Mouse (Mus musculus) ovary, postnatal 36 days (tissue): ENCODE measurements around the gene Rpl10a.

Experiments
- DNase-seq: peaks from one replicate; pipeline ENCODE4 v3.0.0; 2022; ENCODE audit warnings: low spot score, mixed read lengths

The Rpl10a gene

GRCm38 (mm10) chr17:28328366-28328928 lies at the start of gene Rpl10a:
Gene Rpl10a (plus strand): TSS chr17:28328471.
- DNase-seq, result peak; percentile 98

GRCm38 (mm10) chr17:28279236-28279635 lies 49.0 kb upstream of the Rpl10a start:
- no peak for DNase-seq

GRCm38 (mm10) chr17:28279780-28280422 lies 48.4 kb upstream of the Rpl10a start:
- DNase-seq, result peak; percentile 45

DNA sequence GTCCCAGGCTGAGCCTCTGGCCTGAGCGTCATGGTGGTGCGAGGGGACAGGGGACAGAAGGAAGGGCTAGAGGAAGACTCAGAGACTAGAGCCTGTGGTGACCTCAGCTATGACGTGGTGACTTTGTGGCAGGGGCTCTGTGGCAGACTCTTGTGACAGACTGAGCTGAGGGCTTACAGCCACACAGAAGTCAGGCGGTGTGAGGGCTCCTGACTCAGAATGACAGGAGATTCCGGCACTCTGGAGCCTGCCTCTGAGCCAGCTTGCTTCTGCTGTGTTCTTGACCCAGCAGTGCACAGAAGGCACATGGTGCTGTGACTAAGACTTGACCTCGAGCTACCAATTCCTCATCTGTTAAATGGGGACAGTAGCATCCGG lies 47.9 kb upstream of the Rpl10a start:
- DNase-seq, result no peak

DNA sequence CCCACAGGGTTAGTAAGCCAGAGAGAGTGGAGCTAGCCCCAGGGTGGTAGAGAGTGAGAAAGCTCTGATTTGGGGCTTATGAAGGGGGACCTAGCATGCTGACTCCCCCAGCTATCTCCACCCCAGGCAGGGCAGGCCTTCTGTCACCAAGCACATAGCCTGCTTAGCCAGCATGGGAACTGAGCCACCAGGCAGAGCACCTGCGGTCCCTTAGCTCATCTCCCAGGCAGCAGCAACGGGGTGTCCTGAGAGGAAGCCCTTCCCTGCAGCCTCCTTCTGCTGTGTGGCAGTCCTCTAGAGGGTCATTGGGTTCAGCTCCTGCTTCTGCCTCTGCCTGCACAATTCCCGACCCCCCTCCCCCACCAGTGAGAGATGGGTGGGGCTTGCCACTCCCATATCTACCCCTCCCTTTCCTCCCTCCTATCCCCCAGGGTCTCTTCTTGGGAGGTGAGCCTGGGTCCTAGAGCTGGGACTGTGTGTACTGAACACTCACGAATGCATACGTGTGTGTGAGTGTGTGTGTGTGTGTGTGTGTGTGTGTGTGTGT lies 47.4 kb upstream of the Rpl10a start:
- DNase-seq, result no peak

- no peak for DNase-seq
Measured at GRCm38 (mm10) chr17:28281866-28282441, 46.3 kb upstream of the Rpl10a start.

GRCm38 (mm10) chr17:28283199-28283598 lies 45.1 kb upstream of the Rpl10a start:
- no peak for DNase-seq

DNA sequence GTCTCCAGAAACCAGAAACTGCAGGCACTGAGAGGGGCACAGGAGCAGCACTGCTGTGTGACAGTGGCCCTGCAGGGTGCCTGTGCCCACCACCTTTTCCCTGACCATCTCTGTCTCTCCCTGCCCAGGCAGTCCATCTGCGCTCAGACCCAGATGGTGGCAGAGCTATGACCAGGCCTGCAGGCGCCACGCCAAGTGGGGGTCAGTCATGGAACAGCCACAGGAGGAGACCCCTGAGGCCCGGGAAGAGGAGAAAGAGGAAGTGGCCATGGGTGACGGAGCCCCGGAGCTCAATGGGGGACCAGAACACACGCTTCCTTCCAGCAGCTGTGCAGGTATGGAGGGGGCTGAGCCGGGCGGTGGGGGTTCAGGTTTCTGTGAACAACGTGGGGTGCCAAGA lies 42.1 kb upstream of the Rpl10a start:
- no peak for DNase-seq

- no peak for DNase-seq
Measured at GRCm38 (mm10) chr17:28286964-28287363, 41.3 kb upstream of the Rpl10a start.

DNA sequence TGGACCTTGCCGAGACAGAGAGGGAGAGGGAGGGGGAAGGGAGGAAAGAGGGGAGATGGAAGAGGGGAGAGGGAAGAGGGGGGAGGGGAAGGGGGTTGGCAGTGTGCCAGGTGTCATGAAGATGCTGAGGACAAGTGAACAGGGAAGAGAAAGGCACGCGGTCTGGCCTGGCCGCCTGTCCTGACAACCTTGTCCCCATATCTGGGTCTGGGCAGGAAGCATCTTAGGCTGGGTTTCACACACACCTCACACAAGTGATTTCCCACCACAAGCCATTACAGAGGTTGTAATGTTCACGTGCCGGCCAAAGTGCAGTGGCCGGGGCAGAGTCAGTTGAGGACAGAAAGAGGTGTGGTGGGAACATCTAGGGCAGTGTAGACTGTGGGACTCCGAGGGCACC lies 40.7 kb upstream of the Rpl10a start:
- DNase-seq, result no peak

DNA sequence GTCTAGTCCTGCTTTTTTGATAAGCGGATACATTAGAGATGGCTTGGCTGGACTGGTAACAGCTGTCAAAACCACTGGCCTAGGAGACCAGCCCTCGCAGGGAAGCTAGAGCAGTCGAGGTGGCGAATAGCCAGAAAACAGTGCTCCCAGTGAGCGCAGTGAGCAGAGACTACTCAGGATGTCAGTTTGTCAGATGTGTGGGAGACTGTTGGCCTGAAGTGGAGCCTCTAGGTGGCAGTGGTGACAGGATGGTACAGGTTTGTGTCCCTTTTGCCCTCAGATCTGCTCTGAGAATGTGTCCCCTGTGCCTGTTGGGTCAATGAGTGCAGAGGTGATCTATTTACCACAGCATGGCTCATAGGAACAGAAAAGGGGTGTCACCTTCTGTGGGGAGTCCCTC lies 40.3 kb upstream of the Rpl10a start:
- DNase-seq, result no peak

DNA sequence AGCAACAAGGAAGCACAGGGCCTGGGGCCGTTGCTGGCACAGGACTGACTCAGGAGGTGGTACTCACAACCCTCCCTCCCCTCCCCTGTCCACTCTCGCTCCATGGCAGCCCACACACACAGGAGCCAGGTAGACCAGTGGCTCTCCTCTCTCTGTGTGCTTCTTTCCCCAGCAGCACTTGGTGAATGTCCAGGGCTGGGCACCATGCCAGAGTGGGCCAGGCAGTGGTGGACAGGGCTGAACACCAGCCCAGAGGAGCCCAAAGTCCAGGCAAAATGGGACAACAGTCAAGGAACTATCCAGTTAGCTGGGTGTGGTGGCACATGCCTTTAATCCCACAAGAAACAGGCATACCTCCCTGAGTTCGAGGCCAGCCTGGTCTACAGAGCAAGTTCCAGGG lies 38.0 kb upstream of the Rpl10a start:
- peak; percentile 73 for DNase-seq

- no peak for DNase-seq
Measured at GRCm38 (mm10) chr17:28290671-28291070, 37.6 kb upstream of the Rpl10a start.

DNA sequence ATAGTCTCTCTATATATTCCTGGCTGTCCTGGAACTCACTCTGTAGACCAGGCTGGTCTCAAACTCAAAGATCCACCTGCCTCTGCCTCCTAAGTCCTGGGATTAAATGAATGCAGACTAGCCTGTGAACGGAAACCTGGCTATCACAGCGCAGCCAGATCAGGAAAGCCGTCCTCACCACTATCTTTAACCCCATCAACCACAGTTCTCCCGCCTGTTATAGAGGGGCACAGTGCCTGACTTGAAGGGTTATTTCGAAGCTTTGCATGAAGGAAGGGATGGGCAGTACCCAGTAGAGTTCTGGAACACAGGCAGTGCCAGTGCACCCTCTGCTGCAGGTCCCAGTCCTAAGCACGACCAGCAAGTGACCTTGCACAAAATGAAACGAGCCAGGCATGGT lies 36.9 kb upstream of the Rpl10a start:
- no peak for DNase-seq

DNA sequence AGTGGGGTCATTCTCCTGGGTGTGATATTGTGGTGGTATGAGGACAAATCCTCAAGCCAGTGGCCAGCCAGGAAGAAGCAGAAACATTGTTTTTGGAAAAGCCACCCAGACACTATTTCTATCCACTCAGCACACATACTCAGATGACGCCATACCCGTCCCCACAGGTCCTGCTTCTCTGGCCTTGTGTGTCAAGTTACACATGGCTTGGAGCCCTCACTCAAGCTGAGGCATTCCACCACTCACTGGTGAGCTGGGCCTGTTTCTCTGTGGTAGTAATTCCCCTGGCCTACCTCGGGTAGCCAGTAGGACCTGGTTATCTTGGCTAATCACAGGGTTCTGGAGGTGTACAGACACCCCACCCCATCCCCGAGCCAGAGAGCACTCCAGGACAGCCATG lies 34.6 kb upstream of the Rpl10a start:
- no peak for DNase-seq

GRCm38 (mm10) chr17:28294449-28295333 lies 33.6 kb upstream of the Rpl10a start:
- DNase-seq, result no peak

DNA sequence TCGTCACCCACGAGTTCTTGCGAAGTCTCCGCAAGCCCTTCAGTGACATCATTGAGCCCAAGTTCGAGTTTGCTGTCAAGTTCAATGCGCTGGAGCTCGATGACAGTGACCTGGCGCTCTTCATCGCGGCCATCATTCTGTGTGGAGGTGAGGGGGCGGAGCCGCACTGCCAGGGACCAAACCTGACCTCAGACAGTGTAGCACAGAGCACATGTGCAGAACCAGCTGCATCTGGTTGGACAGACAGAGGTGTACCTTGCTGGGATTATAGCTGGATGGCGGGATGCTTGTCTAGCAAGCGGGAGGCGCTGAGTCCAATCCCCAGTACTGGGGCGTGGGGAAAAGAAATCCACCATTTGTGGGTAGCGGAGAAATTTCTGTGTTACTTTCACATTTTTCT lies 29.4 kb upstream of the Rpl10a start:
- no peak for DNase-seq

GRCm38 (mm10) chr17:28299669-28300320 lies 28.5 kb upstream of the Rpl10a start:
- no peak for DNase-seq

DNA sequence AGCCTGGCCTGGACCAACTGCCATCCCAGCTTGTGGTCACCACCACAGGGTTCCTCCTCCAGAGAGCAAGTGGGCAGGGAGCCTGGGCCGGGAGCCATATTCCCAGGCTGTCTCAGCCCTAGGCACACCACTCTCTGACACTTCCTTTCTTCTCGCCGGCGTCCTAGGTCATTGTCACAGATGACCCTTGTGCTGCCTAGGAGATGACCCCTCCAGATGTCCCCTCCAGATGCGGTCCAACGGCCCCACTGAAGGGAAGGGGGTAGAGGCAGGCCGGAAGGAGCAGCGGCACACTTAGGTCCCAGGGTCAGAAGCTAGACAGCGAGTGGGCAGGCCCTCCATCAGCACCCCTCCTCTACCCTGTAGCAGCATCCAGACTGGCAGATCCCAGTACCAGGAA lies 27.9 kb upstream of the Rpl10a start:
- no peak for DNase-seq

GRCm38 (mm10) chr17:28300850-28301249 lies 27.4 kb upstream of the Rpl10a start:
- DNase-seq, result no peak

DNA sequence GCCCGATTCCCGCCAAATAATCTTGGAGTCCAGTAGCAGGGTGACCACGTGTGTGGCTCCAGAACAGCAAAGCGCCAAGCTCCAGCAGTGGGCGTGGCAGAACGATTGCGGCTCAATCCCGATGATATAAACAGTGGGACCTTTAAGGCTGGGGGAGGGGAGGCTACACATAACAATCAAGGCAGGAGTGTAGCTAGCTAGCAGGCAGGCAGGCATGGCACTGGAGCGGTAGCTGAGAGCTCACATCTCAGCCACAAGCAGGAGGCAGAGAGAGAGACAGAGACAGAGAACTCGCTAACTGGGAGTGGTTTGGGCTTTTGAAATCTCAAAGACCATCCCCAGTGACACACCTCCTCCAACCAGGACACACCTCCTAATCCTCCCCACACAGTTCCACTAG lies 23.1 kb upstream of the Rpl10a start:
- DNase-seq, result no peak
